Mouse (Mus musculus) G1E (cell line): ENCODE measurements around the gene Stat4.

Experiments used
- CTCF ChIP-seq: IDR thresholded peaks from 2 replicates; pipeline ENCODE4 v1.5.1; 2012; ENCODE audit warnings: low read depth, low read length, inconsistent platforms, mixed read lengths
- TAL1 ChIP-seq: conservative IDR thresholded peaks from 2 replicates; pipeline ENCODE4 v1.6.1; 2012; ENCODE audit warnings: low read depth, low read length, inconsistent platforms, mixed read lengths

GRCm38 (mm10) chr1:52086236-52086635 lies 99.3 kb downstream of the Stat4 start:
- TF ChIP-seq CTCF (no peak), TAL1 (no peak)
